Mouse (Mus musculus): ENCODE measurements at regions not wholly inside any gene's neighbourhood (a gene's known extent, or its start where the extent isn't known, plus 50 kb on each side); places are given as distances from the start of the nearest gene placed in this dataset.
A peak's percentile ranks its signal among the peaks of the same experiment; 100 is the strongest.

DNA sequence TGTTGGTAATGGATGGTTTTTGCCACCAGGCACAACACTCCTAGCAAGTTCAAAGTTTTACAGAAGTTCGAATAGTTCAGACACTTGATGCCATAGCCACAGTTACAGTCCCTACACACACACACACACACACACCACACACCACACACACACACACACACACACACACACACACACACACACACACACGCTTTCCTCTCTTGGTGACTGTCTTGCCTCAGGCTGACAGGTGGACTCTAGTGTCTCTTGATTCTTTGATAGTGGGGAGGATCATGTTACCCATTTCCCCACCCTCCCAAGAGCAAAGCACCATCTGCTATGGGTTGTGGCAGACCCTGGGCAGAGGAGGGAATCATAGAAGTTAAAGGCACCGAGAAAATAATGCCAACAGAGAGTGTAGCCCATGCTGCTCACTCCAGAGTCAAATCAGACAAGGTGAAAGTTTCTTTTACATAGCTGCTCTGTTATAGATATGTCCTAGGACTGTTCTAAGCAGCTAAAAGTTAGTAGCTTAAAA, 75.9 kb downstream of the Klhl25 start:
- no peak for DNase-seq (ENCODE audit: low spot score)

DNA sequence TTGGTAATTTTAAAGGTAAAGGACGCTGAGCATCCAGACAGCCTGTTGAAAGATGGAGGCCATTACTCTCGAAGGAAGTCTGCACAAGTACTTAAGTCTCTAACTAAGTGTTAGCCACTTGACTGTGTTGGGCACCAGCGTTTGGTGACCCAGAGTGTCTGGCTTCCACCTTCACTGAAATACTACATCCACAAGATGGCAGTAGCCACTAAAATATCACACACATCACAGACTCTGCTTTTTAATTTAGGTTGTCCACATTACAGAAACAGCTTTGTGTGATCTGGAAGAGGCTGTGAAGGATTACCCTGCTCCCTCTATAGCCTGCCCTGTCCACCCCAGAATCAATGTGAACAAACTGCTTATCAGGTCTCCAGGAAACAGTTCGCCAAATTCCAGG, 79.4 kb downstream of the Klhl25 start:
- peak; percentile 5 for DNase-seq (ENCODE audit: low spot score)

DNA sequence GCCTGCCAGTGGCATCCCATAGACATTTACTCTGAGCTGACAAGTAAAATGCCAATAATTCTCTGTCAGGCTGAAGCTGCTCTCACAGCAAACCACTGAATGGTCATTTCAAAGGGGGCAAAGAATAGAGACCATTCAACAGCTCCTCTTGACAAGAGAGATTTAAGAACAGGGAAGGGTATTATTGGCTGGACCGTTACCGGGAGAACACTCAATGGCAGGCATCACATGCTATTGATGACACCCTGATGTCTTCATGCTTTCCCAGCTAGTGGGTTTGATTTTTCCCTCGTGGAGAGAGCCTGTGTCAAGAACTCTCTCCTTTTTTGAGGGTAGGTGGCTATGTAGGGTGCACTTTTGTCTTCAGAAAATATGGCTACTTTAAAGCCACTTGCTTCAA, 95.7 kb downstream of the Klhl25 start:
- no peak for DNase-seq (ENCODE audit: low spot score)

DNA sequence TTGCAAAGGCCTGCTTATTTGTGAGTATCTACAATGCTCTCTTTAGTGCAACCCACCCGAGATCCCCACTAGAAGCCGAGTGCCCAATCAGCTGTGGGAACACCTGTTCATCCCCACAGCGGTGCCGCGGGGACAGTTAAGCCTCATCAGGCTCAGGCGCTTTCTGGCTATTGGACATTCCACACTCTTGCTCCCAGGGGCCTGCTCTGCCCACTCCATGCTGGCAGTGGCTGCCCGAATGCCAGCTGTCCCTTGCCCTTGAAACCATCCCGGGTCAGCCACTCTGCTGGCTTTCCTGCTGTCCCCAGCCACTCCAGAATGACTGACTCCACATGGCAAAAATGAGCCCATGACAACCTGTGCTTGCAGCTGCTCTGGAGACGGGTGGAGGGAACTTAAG, 107.6 kb downstream of the Klhl25 start:
- no peak for DNase-seq (ENCODE audit: low spot score)

DNA sequence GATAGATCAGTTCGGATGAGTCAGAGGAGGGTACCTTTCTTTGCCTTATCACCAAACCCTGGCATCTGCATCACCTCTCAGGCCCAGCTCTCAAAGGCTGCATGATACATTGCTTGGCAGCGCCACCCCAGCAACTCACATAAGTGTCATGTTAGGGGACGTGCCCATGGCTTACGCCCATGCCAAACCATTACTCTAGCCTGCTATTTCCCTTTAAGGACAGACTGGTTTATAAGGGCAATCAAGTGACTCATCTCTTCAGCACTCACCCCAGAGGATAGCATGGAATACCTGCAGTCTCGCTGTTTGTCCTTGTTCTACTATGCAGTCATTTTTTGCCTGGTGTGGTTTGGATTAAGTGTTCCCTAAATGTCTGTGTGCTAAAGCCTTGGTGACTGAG, 109.3 kb downstream of the Klhl25 start:
- no peak for DNase-seq (ENCODE audit: low spot score)

DNA sequence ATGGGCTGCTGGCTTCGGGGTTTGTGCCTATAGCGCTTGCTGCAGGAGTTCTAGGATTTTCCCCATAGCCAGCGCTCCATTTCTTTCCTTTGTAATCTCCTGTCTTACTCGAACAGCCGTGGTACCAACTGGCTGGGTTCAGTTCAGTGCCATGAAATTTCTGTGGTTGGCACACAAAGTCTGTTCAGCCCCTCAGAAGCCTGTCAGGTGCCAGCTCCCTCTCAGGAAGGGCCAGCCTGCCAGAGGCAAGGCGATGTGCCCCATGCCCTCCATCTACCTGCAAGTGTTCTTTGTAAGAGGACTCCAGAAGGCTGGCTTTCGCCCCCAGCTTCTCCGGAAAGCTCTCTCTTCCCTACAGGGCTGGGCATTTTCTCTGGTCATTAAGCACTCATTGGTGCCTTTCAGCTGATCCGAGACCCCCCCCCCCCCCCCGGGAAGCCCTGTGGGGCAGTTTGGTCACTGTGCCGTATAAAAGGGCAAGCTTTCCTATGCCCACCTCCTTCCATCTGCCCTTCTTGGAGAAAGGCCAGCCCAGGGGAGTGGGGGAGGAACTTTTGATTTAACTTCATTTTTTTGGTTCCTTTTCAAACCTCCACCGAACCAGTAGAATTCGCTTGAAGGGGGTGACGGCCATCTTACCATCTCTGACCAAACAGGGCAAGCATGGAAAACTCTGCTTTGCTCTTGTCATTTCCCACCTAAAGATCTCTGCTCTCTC, 112.0 kb downstream of the Klhl25 start:
- DNase-seq (ENCODE audit: low spot score) = no peak

DNA sequence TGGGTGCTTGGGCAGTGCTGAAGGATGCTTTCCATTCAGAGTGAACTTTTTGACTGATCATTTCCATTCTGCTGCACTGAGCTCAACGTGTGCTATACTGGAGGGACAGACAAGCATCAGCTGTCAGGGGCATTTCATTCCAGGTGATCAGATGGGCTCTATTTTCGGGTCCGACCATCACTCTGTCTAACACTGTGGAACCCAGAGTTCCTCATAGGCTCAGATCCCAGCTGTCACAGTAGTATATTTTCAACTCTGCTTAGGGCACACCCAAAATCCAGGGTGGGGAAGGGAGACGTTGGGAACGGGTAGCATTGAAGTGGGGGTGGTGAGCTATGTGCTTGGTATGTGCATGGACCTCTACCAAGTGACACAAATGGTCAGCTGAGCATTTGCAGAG, 120.1 kb downstream of the Klhl25 start:
- DNase-seq (ENCODE audit: low spot score) = no peak

DNA sequence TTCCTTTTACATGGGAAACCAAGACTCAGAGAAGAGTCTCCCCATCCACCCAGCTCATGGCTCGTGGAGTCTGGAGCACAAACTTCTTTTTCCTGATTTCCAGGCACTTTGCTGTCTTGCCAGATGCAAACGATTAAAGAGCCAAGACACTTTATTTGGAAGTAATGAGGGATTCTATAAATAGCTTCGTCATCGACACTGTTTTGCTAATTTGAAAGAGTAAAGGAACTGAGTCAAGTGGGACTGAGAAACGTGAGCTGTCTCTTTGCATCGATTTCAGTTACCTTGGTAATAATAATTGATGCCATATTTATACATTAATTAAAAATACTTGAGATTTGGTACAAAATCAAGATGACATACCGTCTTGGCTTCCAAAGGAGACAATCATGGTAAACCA, 122.8 kb downstream of the Klhl25 start:
- DNase-seq (ENCODE audit: low spot score) = no peak

DNA sequence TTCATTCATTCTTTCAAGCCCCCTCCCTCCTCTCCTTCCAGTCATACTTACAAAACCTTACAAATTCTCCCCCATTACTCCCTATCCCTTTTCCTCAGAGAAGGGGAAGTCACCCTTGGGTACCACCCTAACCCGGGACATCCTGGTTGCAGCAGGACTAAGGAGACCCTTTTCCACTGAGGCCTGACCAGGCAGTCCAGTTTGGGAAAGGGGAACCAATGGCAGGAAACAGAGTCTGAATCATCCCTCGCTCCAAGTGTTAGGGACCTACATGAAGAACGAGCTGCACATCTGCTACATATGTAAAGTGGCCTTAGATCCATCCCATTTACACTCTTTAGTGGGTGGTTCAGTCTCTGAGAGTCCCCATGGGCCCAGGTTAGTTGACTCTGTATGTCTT, 123.6 kb downstream of the Klhl25 start:
- DNase-seq (ENCODE audit: low spot score) = no peak

DNA sequence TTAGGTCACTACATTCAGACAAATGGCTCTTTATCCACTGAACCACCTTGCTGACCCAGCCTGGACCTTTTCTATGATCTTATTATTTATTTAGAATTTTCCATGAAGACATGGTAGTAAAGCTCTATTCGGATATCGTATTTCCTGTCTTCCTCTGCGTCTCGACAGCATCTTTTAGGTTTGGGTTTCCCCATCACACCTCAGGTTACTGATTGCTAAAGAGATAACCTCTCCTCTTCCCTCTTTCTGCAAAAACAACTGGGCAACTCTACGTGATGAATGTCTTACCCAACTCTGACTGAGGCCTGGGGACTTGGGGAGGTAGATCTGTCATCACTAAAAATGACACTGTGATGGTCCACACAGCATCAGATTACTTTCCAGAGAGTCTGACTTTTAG, 133.4 kb downstream of the Klhl25 start:
- no peak for DNase-seq (ENCODE audit: low spot score)

DNA sequence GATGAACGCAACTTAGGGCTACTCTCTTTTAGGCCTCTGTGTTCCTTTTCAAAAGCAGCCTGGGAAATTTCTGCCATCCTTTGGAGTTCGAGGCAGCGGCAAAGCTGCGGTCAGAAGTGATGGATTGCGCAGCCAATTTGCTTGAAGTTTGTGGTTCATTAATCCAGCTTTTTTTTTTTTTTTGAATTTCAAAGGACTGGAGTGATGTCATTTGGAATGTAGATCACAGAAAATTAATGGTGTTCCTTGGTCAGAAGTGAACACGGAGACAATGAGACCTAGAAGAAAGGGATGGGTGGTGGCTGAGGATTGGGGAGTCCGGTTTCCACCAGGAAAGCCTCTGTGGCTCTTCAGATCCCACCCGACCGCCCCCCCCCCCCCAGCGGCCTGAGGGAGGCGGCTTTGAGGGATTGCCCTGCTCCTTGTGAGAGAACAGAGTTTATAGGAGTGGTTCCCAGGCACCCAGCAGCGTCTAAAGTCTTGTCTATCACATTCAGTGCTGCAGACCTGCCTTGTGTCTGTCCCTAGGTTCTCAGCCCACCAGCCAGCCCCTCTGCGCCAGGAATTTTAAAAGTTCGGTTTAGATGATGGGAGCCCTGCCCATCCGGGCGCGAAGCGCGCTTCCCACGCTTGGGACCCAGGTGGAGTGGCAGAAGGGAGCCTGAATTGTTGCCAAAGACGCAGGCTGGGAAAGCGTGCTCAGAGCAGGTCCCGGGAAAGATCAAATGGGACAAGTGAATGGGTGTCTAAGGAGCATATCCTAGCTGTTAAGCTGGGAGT, 135.1 kb downstream of the Klhl25 start:
- DNase-seq (ENCODE audit: low spot score) = no peak

DNA sequence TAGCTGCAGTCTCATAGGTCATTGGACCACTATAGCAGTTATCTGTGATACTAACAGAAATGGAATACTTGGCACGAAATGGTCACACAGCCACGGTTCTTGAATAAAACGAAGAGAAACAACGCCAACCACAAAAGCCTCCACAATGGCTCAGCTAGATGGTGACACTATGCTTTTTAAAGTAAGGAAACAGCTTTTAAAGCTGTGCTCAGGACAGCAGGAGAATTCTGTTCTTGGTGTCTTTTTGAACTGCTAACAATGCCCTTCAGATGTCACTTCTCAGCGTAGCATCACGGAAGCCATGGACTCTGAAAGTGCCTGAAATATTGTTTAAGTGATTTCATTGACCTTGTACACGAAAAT, 135.7 kb downstream of the Klhl25 start:
- no peak for DNase-seq (ENCODE audit: low spot score)

DNA sequence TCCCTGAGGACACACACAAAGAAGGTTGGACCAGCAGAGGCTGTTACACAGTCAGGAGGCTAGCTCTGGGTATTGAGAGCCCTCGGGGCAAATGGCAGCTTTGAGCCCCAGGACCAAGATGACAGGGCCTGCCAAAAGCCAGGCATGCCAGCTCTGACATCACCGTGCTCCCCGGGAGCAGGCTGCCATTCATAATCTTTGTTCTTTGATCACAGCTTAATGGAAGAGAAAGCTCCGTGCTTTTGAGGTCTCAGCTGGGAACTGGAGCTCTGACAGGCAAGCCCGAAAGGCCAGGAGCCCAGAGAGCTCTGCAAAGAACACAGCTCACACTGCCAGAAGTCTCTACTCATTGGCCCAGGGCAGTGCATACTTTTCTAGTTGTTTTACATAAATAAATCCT, 150.7 kb downstream of the Klhl25 start:
- DNase-seq (ENCODE audit: low spot score) = no peak

DNA sequence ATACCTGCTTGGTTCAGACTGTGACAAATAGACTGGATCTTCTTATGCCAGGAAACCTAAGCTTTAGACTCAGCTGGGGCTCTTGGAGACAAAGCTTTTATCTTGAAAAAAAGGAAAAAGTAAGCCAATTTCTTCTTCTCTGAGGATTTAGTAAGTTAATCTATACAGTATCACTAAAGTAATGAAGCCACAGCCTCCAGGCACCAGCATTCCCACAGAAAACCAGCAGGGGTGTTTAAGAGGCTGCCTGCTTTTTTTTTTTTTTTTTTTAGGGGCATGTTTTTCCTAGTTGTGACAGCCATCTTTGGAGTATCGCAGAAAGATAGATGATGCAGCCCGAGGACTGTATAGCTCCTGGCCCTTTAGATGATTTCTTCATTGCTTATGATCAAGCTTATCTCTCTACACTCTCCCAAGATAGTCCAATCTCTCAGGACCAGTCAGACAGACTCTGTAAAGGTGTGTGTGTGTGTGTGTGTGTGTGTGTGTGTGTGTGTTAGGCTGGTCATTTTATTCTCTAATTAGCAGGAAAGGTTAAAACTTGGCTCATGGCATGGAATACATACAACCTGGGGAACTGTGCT, 151.3 kb downstream of the Klhl25 start:
- no peak for DNase-seq (ENCODE audit: low spot score)

DNA sequence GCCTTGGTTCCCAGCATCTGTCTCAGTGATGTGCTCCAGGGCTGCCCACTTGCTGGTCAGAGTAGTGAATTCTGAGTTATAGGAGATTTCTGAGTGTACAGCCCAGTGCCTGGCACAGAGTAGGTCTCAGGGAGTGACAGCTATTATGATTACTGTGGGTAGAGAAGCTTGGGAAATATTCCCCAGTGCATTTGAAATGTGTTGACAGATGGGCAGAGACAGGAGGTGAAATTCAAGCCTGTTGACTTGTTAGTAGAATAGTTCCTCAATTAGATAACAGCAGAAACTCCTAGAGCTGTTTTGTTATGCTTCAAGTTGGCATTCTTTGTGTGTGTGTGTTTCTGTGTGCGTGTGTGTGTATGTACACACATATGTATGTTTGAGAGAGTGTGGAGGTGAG, 152.9 kb downstream of the Klhl25 start:
- no peak for DNase-seq (ENCODE audit: low spot score)

DNA sequence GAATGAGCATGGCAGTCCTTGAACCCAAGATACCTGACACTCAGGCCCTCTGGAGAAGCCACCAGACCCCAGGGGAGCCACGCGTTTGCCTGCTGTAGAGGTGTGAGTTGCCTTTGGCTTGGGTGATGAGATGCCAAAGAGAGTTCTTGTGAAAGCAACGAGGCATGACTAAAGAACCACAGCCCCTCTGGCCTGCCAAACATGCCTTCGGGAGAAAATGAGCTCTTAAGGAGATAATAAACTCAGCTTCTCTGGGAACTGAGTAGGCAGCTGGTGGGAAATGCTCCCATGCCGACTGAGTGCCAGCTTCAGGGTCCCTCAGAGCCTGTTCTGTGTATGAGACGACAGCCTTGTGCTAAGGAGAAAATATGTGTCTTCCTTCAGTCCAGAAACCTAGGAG, 160.1 kb downstream of the Klhl25 start:
- no peak for DNase-seq (ENCODE audit: low spot score)

DNA sequence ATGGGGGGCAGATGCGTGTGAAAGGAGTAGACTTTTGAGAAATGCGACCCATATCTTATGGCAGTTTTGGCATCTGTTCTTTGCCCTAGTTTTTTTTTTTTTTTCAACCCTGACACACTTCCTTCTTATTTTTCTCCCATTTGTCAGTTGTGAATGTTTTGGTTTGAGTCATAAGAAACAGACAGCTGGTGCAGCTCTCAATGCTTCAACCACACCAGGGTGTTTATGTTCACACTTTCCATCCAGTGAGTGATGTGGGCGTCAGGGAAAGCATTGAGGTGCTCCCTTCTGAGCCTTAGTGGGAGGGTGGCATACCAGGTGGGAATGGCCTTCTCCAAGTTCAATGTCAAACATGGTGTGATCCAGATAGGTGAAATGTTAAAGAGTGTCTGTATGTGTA, 181.9 kb upstream of the Agbl1 start:
- no peak for DNase-seq (ENCODE audit: low spot score)

DNA sequence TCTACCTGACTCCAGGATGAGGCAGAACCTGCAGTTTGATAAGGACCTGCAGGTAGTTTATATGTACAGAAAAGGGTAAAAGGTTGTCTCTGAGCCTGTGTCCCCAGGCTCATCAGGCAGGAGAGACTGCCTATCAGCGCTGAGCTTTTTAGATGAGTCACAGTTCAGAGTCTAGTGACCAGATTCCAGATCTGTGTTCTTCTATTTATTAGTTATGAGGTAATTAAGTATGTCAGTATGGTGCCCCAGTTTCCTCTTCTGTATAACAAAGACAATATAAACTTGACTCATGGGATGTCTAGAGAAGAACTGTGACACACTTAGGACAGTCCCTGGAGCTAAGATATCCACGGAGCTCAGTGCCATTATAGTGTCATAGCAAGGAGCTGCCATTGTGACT, 180.3 kb upstream of the Agbl1 start:
- DNase-seq (ENCODE audit: low spot score) = no peak

DNA sequence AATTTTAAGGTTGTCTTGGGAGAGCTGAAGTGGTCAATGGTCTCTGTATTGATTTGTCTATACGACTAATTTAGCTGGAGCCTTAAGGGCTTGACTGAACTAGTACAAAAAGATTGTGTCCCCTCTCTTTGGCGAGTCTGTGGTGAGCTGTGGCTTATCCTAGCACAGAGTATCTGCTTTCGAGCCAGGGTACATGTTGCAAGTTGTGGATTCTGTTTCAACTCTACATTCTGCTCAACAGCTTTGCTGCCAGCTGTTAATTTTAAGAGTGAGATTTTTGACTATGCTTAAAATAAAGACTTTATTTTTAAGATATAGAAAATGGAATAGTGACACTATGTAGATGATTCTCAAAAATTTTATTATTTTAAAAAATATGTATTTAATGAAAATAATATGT, 175.8 kb upstream of the Agbl1 start:
- no peak for DNase-seq (ENCODE audit: low spot score)

DNA sequence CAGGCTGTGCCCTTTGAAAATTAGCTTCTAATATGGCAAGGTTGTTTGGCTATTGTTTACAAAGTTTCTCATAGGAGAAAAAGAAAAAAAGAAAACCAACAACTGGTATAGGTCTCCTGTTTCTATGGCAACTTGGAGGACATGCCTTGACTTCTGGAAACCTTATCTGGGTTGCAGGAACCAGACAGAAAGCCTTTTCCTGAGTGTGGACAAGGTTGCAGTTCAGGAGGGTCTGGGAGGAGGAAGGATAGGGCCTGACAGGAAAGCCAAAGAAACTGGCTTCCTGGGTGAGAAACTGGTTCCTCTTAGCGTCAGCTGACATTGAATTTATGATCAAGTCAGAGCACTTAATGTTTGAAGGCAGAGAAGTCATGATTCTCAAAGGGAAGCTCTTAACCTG, 130.5 kb upstream of the Agbl1 start:
- DNase-seq (ENCODE audit: low spot score) = no peak

DNA sequence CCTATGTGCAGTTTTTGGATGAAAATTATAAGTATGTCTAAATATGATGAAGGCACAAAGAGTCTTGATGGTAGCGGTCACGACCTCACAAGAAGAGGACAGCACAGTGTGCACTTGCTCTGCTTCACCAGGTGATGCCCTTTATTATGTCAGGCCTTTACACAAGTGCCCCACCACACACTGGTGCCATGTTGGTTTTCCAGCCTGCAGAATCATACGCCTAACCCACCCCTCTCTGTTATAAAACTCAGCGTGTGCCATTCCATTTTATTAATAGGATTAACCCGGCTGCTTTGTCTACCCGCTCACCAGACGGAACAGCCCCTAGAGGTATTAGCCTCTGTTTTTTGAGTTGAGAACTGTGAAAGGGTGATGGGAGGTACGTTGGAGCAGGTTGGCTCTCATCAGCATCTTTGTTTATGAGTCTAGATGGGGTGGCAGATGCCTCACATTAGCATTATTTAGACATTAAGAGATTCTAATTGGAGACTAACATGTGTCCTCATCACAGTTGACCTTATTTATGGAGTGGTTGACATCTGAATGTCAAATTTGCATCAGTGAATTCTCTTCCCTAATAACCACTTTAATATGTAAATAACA, 108.3 kb upstream of the Agbl1 start:
- no peak for DNase-seq (ENCODE audit: low spot score)

DNA sequence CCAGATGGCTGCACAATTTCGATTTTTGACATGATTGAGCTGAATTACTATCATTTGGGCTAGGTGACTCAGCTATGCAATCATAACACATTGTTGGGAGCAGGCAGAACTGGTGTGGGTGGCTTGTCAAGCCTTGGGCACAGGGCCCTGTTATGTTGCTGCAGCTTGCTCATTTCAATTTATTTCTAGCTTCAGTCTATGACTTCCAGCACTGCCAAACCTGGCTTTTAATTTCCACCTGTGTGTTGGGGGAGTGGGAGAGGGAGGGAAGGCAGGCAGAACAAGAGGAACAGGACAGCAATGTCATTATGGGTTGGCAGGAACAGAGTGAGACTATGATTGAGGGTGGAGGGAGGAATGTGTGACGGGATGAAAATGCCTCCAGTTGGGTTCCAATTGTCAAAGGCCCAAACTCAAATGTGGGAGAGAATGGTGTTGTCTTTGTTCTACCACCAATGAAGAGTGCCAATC, 102.0 kb upstream of the Agbl1 start:
- no peak for DNase-seq (ENCODE audit: low spot score)

DNA sequence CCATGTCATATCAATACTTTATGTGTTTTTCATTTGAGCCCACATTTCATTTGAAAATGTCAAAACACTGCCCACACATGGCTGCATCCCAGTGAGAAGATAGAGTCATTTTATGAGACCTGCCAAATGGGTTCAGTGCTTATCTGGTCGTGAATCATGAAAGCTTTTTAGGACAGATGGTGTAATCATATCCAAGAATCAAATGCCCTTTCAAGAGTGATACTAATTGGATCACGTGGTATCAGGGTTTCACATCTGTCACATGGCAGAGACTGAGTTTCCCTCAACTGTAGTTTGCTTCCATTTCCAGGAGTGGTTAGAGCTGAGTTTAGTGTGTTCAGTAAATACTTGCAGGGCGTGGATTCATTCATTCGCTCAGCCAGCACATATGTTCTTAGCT, 87.2 kb upstream of the Agbl1 start:
- DNase-seq (ENCODE audit: low spot score) = no peak
